Mouse (Mus musculus) liver, adult 2 months (tissue): ENCODE measurements around the gene Arhgap22.

Source experiments
- CTCF ChIP-seq: fragments of 200-500 bp; IDR thresholded peaks from 2 replicates; pipeline ENCODE4 v1.5.1; 2011; ENCODE audit warnings: low read depth, low read length, control low read depth
- POLR2A ChIP-seq: fragments of 200-500 bp; IDR thresholded peaks from 2 replicates; pipeline ENCODE4 v1.6.1; 2011; ENCODE audit warnings: low read length, control low read depth; ENCODE audit not compliant: insufficient read depth; ENCODE audit errors: extremely low read depth

- TF ChIP-seq POLR2A (no peak), CTCF (no peak)
Observed at GRCm38 (mm10) chr14:33190646-33191045, 23.2 kb upstream of the Arhgap22 start.
